Mouse (Mus musculus): ENCODE results near the gene Celf6.

Celf6 gene

DNA sequence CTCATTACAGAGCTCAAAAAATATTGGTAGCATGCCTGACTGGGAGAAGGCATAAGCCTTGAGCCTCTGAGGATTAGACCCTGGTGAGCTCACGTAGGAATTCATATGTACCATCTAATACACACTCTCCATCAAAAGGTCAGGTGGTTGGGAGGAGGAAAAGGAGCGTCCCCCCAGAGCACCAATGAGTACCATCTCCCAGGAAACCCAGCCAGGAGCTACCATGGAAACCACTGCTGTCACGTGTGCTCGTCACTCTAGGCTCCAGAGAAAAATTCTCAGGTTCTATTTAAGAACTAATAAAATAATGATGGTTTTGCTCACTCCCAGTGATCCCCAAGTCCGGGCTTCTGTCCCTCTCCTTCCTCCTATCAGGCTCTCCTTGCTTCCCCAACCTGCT lies 10.5 kb downstream of the Celf6 start:
- DNase-seq (ENCODE audit: low spot score in 2 of 2) = no peak

GRCm38 (mm10) chr9:59588710-59589671 lies 11.3 kb downstream of the Celf6 start:
- no peak for DNase-seq (ENCODE audit: low spot score in 2 of 2)

DNA sequence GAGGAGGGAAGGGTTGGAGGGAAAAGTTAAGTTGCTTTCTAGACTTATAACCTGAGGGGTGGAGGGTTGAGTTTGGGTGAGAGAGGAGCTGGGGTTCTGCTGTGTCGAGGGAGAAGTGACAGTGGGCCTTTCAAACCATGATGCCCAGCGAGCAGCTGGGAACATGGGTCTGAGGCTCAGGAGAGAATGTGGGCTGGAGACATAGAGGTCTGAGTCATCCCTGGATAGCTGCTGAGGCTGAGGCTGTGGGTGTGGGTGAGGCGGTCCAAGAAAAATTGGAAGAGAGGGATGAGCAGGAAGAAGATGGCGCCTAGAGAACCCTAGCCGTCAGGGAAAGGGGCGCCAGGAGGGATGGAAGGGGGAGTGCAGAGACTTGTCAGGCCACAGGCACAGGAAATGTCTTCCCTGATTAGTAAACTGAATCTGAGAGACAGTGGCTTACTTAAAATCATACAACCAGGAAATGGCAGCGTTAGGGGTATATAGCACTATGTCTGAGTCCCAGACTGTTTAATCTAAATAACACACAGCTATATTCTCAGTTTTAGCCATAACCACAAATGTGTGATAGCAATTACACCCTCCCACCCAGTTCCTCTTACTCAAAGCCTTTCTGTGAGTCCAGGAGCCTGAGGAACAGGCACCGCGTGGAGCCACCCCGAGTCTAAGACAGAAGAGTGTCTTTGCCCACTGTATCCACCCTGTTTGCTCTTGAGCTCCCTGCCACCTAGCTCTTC lies 12.2 kb downstream of the Celf6 start:
- DNase-seq (ENCODE audit: low spot score in 2 of 2) = no peak

GRCm38 (mm10) chr9:59601661-59602060 lies 23.9 kb downstream of the Celf6 start:
- DNase-seq (ENCODE audit: low spot score in 2 of 2) = no peak

- no peak for DNase-seq (ENCODE audit: low spot score in 2 of 2)
These were observed 28.2 kb downstream of the Celf6 start for GRCm38 (mm10) chr9:59605967-59606366.

DNA sequence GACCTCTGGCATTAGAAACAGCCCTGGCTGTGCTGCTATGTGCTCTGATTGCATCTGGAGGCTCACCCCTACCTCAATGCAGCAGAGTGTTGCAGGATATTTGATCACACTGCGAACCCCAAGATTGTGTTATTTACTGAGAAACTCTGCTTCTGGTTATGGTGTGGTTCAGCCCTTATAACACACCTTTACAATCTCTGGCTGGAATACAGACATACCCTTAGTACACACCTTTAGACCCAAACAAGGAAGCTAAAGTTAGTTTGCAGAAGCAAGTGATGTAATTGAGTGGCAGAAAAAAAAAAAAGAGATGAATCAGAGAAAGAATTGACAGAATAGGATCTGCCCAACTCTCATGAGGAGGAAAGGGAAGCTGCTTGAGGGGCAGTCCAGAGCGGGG lies 33.2 kb downstream of the Celf6 start:
- DNase-seq (ENCODE audit: low spot score in 2 of 2) = no peak

GRCm38 (mm10) chr9:59615797-59616196 lies 38.1 kb downstream of the Celf6 start:
- DNase-seq (ENCODE audit: low spot score in 2 of 2) = no peak

- peak; percentile 96 to 100 for DNase-seq (ENCODE audit: low spot score in 2 of 2)
These were observed 39.0 kb downstream of the Celf6 start, which contains the start of gene Parp6 for GRCm38 (mm10) chr9:59616622-59617306. Parp6 (plus strand) TSS chr9:59617284.

GRCm38 (mm10) chr9:59617307-59617973 lies 39.7 kb downstream of the Celf6 start:
- no peak for DNase-seq (ENCODE audit: low spot score in 2 of 2)

DNA sequence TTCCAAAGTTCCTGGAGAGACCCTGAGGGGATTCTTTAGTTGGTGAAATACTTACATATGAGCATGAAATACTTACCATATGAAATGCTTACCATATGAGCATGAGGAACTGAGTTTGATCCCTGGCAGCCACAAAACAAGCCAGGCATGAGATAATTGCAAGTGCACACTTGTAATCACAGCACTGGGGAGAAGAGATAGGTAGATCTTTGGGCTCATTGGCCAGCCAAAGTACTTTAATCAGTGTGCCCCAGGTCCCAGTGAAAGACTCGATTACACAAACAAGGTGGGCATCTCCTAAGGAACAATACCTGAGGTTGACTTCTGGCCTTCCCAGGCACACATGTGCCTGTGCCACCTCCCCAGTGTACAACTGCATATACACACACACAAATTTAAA lies 60.7 kb downstream of the Celf6 start:
- no peak for DNase-seq (ENCODE audit: low spot score in 2 of 2)

- DNase-seq (ENCODE audit: low spot score in 2 of 2) = no peak
These were observed 62.2 kb downstream of the Celf6 start for GRCm38 (mm10) chr9:59639936-59640335.

DNA sequence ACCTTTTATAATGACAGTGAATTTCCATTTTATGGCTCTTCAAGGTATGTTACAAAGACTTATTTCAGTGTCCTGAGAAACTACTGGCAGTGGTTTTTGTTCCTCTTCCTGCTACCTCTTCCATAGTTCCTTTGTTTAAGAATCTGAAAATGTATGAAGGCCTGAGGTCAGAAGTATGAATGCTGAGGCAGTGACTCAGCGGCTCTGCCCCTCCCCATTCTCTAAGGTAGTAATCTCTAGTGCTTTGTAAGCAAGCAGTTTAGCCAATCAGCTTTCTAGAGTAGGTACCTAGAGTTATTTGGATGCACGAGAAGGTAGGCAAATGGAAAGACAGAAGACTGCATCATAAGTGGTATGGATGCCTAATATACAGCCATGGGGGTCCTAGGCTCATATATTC lies 63.6 kb downstream of the Celf6 start:
- DNase-seq (ENCODE audit: low spot score in 2 of 2) = no peak

GRCm38 (mm10) chr9:59649911-59650310 lies 72.2 kb downstream of the Celf6 start:
- no peak for DNase-seq (ENCODE audit: low spot score in 2 of 2)

DNA sequence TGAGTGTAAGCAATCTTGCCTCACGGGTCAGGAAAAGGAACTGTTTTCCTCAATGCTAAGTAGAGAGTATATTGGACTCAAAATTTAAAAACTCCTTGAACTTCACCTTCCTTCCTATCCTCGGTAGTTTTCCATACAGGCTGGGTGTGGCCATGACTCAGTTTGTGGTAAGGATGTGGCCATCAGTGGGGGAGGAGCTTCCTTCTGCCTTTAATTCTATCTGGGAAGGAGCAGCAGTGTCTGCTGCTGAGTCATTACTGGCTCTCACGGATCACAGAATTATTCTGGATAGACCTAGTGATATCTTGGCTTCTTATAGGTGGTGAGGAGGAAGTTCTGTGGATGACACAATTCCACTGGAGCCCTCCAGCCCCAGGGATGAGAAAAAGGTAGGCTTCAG lies 75.7 kb downstream of the Celf6 start:
- DNase-seq (ENCODE audit: low spot score in 2 of 2) = no peak

DNA sequence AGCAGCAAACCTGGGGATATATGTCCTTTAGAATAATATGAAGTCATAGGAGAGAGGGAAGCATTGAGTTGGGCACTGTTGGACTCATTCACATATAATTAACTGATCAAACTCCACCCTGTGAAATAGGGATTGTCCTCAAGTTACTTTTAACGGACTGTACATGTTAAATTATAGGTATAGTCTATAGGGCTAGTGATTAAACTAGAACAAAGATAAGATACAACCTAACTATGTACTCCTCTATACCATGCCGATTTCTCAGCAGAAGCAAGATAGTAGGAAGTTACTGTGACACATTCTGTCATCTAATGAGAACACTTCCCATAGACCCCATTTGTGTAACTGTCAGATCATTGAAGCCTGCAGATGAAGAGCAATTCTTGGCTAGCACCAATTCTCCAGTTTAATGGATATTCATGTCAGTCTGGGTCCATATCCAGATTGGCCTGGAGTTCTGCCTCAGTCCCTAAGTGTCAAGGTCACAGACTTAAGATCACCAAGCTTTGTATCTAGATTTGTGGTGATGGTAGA lies 76.8 kb downstream of the Celf6 start:
- no peak for DNase-seq (ENCODE audit: low spot score in 2 of 2)

- DNase-seq (ENCODE audit: low spot score in 2 of 2) = peak; percentile 79 to 91
These were observed 78.4 kb downstream of the Celf6 start, which contains the start of gene Pkm for GRCm38 (mm10) chr9:59655958-59656634. Pkm (plus strand) TSS chr9:59656368.

All from spleen, postnatal 10 days (tissue).